Mouse (Mus musculus) adrenal gland, postnatal 36 days (tissue): ENCODE measurements at regions not wholly inside any gene's neighbourhood (a gene's known extent, or its start where the extent isn't known, plus 50 kb on each side); places are given as distances from the start of the nearest gene placed in this dataset.

Experiments used
- DNase-seq, 2 experiments: peaks; one replicate each; pipeline ENCODE4 v3.0.0; 2021; ENCODE audit warnings: mixed read lengths in 1 of 2

- DNase-seq, result no peak
These were observed 232.4 kb downstream of the Vps13c start for GRCm38 (mm10) chr9:68072624-68073023.

GRCm38 (mm10) chr9:68077329-68077728 is 237.1 kb downstream of the Vps13c start:
- no peak for DNase-seq

- no peak for DNase-seq
These were observed 243.1 kb downstream of the Vps13c start for GRCm38 (mm10) chr9:68083341-68083740.

GRCm38 (mm10) chr9:68084966-68085365 is 244.8 kb downstream of the Vps13c start:
- DNase-seq, result peak; percentile 55 to 63

GRCm38 (mm10) chr9:68094561-68094960 is 254.4 kb downstream of the Vps13c start:
- DNase-seq, result no peak

GRCm38 (mm10) chr9:68109841-68110240 is 269.6 kb downstream of the Vps13c start:
- DNase-seq, result no peak

- no peak for DNase-seq
These were observed 275.0 kb downstream of the Vps13c start for GRCm38 (mm10) chr9:68115151-68115690.

GRCm38 (mm10) chr9:68116221-68116741 is 276.1 kb downstream of the Vps13c start:
- DNase-seq, result no peak

GRCm38 (mm10) chr9:68118266-68118665 is 278.1 kb downstream of the Vps13c start:
- DNase-seq, result peak; percentile 4 to 12

GRCm38 (mm10) chr9:68122266-68122665 is 282.1 kb downstream of the Vps13c start:
- DNase-seq, result no peak

GRCm38 (mm10) chr9:68131263-68131662 is 291.1 kb downstream of the Vps13c start:
- no peak for DNase-seq

- peak; percentile 50 to 63 for DNase-seq
These were observed 295.4 kb downstream of the Vps13c start for GRCm38 (mm10) chr9:68135446-68136050.

GRCm38 (mm10) chr9:68162813-68163570 is 322.8 kb downstream of the Vps13c start:
- DNase-seq, result no peak

- no peak for DNase-seq
These were observed 326.4 kb downstream of the Vps13c start for GRCm38 (mm10) chr9:68166556-68166955.

GRCm38 (mm10) chr9:68188921-68189320 is 348.7 kb downstream of the Vps13c start:
- no peak for DNase-seq

GRCm38 (mm10) chr9:68199831-68200230 is 359.6 kb downstream of the Vps13c start:
- no peak for DNase-seq

- DNase-seq, result no peak
These were observed 360.8 kb downstream of the Vps13c start for GRCm38 (mm10) chr9:68201031-68201430.

- DNase-seq, result no peak
These were observed 385.5 kb downstream of the Vps13c start for GRCm38 (mm10) chr9:68225694-68226093.

GRCm38 (mm10) chr9:68231131-68231530 is 390.9 kb downstream of the Vps13c start:
- DNase-seq, result peak; percentile 58 to 65

- DNase-seq, result no peak
These were observed 394.9 kb downstream of the Vps13c start for GRCm38 (mm10) chr9:68234979-68235649.

- no peak for DNase-seq
These were observed 398.9 kb downstream of the Vps13c start for GRCm38 (mm10) chr9:68239121-68239520.

- no peak for DNase-seq
These were observed 399.4 kb downstream of the Vps13c start for GRCm38 (mm10) chr9:68239551-68239950.

- DNase-seq, result no peak
These were observed 403.6 kb upstream of the Rora start for GRCm38 (mm10) chr9:68250011-68250410.
